Mouse (Mus musculus): ENCODE measurements around the gene Mecom.
"Not testable (repeated sequence)": the region's sequence is repeated elsewhere in the genome, so short reads cannot be mapped to it uniquely, and the experiment has no call there.

The Mecom gene

DNA sequence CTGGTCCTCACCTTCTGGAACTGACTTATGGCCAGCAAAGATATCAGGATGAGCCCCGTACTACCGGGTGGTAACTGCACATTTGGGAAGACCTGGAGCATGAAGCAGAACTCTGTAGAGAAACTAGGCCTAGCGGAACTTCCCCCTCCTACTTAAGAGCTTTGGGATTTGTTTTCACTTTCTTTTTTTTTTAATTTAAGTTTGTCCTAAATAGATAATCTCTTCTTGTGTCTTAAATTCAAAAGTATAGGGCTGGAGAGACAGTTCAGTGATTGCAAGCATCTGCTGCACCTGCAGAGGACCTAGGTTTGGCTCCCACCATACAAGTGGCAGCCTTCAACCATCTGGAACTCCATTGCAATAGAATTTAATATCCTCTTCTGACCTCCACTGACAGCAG, at the start of gene Mecom:
Gene Mecom, minus strand, starts transcription at position 101 of the 400 bp plus-strand sequence.
- no peak for DNase-seq (ENCODE audit: low spot score in 2 of 2)

GRCm38 (mm10) chr3:30597271-30597670, 49.5 kb upstream of the Mecom start:
- DNase-seq (ENCODE audit: low spot score in 2 of 2) = no peak

DNA sequence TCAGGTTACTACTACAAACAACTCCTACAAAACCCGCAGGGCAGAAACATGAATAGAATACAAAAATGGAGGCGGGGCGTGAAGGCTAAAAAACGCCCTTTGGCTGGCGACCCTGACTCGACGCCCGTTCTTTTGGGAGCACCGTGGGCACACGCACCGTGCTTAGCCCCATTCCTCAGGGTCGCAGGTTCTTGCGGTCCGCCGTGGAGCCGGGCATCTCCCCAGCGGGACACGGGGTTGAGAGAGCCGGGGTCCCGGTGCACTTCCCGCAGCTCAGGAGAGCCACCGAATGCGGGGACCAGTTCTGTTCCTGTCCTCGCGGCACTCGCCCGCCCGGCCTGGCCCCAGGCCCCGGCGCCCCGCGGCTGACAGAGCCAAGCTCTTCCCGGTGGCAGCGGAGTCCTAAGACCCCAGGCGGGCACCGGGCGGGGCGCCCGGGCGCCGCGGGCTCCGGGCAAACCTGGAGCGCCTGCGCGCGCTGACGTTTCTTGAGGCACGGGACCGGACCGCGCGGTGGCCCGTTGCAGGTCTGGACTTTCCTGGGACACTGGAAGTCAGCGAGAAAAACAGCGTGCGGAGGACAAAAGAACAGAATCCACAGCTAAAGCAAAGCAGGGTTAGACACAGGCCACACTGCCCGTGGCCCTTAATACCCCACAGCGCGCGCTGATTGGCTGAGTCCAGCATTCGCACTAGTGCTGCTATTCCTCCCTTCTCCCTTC, 47.5 kb upstream of the Mecom start:
- DNase-seq (ENCODE audit: low spot score in 2 of 2) = no peak

DNA sequence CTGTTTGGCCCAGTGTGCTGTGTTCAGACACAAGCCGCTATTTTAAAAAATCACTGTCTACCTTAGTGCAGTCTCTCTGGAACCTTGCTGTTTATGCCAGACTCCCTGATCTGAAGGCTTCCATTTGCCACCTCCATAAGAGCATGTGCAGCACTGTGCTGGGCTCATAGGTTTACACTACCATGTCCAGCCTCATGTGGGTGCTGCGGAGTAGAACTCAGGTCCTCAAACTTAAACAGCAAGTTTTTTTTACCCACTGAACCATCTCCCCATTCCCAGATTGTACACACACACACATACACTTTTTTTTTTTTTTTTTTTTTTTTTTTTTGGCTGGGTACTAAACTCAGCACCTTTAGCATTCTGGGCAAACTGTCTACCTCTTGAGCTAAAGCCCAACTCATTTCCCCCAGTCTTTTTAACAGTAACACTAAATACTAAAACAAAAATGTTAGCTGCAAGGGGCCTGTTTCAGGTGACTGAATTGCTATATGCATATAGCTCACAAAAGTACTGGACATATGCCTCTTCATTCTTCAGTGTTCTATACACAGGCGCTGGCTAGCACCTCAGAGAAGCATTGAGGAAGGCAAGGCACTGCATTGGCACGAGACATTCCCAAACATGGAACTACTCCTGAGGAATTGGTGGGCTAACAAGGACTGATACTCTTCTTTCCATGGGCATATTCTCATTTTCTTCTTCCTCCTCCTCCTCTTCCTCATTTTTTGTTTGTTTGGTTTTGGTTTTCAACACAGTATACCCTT, 46.1 kb upstream of the Mecom start:
- no peak for DNase-seq (ENCODE audit: low spot score in 2 of 2)

DNA sequence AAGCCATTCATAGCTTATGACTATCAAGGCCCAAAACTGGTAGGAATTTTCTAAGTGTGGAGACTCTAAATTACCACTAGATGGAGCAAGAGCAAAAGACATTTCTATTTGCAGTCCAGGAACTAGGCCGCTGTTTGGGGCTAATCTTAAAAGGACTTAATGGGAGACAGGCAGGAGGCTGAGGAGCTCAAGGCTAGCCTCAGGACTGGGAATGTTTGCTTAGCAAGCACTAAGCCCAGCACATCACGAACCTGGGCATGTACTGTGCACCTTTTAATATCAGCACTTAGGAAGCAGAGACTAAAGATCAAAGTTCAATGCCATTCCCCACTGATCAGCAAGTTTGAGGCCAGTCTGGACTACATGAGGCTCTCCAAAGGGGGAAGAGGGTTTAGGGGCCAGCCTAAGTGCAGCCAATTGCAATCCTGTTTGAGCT, 44.6 kb upstream of the Mecom start:
- DNase-seq (ENCODE audit: low spot score in 2 of 2) = no peak

GRCm38 (mm10) chr3:30588865-30589264, 41.1 kb upstream of the Mecom start:
- DNase-seq (ENCODE audit: low spot score in 2 of 2) = no peak

DNA sequence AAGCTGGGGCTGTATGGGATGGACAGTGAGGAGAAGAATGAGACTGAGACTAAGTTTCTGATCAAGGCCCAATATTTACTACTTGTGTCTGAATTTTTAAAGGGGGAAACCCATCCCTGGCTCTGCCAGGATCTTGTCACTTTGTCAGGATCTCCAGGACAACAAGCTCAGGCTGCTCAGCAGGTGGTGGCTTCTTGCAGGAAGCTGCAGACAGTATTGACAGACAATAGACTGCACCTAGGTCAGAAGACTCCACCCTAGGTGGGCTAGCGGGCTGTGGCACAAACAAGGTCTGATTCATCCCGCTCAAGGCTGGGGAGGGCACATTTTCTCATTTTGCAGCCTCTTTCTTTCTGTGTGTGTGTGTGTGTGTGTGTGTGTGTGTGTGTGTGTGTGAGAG, 25.7 kb upstream of the Mecom start:
- DNase-seq (ENCODE audit: low spot score in 2 of 2) = no peak

DNA sequence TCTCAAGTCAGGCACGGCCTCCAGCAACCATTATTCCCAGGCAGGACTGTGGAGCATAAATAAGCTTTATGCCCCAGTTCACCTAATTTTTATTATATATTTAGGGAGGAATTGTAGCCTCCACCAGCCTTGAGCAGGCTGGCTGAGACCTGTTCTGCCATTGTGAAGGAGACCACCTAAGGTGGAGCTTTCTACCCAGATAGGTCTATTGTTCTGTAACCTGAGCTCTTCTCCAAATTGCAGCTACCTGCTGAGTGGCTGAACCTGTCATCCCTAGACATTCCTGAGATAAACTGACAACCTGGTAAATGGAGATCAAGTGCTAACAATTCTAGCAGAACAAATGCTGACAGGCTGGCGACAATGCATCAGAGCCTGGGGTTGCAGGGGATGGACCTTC, 18.5 kb upstream of the Mecom start:
- DNase-seq (ENCODE audit: low spot score in 2 of 2) = not testable (repeated sequence)

GRCm38 (mm10) chr3:30560677-30561314, 13.0 kb upstream of the Mecom start:
- DNase-seq (ENCODE audit: low spot score in 2 of 2) = no peak

- DNase-seq (ENCODE audit: low spot score in 2 of 2) = no peak
These were observed 5.9 kb upstream of the Mecom start for GRCm38 (mm10) chr3:30553741-30554140.

DNA sequence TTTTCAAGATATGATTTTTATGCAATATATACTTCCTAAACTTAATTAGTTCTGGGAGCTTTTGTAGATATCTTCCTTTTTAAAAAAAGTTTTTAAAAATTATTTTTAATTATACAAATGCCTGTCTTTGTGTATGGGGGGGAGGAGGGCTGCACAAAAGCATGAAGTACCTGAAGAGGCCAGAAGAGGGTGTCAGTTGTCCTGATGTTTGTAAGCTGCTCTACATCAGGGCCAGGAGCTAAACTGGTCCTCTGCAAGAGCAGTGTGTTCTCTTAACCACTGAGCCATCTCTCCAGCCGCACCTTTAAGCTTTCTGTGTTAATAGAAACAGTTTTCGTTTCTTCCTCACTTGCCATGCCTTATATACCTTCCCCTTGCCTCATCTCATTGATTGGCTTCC, 2.4 kb upstream of the Mecom start:
- DNase-seq (ENCODE audit: low spot score in 2 of 2) = no peak

DNA sequence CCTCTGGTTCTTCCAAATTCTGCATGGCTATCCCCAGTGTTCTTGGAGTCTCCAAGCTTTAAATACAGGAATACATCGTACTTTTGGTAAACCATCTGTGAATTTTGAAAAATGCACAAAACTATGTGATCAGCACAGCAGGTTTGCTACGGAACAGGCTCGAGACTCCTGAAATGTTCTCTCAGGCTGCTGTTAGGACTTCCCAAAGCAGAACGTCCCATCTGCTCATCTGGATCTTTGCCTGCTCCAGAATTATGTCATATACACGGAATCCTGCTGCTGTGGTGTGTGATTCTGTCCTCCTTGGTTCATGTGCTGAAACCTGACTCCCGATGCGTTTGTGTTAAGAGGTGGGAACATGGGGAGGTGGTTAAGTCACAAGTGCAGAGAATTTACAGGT, 1.1 kb upstream of the Mecom start:
- DNase-seq (ENCODE audit: low spot score in 2 of 2) = no peak

DNA sequence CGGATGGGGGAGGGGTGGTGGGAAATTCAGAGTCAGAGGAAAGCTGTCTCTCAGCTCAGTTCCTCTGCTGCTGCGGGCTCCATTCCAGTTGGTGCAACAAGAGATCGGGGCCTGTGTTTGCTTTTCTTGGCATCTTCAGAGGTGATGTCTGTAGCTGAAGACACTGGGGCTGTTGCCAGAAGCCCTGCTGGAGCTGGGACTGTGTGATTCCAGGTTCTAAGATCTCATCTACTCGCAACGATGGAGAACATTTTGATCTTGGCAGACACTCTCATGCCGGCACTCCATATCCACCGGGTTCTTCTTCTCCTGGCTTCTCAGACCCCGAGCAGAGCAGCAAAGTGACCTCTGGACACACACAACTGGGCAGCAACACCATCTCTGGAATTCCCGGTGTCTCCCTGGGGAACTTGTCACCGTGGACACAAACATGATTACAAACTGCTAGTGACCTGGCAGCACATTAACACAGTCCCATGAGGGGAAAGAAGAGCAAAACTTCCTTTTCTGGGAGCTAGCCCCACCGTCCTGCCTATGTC, 908 bp downstream of the Mecom start:
- DNase-seq (ENCODE audit: low spot score in 2 of 2) = no peak

GRCm38 (mm10) chr3:30546366-30546765, 1.4 kb downstream of the Mecom start:
- DNase-seq (ENCODE audit: low spot score in 2 of 2) = no peak

GRCm38 (mm10) chr3:30545246-30545645, 2.6 kb downstream of the Mecom start:
- DNase-seq (ENCODE audit: low spot score in 2 of 2) = no peak

DNA sequence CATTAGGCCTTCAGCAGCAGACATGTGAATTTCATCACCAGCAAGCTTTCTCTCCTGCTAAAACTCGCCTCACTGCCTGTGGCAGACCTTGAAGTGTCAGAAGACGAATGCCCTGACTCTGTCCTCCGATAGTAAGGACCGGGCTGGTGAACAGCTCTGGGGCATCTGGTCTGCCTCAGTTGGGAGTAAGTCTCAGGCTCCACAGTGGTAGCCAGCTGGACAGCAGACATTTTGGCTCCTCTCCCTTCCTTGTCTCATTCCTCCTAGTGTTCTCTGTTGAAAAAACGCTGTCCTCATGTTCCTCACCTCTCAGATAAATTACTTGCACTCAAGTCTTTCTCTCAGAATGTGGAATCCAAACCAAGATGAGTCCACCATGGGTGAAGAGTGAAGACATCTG, 3.5 kb downstream of the Mecom start:
- DNase-seq (ENCODE audit: low spot score in 2 of 2) = no peak

DNA sequence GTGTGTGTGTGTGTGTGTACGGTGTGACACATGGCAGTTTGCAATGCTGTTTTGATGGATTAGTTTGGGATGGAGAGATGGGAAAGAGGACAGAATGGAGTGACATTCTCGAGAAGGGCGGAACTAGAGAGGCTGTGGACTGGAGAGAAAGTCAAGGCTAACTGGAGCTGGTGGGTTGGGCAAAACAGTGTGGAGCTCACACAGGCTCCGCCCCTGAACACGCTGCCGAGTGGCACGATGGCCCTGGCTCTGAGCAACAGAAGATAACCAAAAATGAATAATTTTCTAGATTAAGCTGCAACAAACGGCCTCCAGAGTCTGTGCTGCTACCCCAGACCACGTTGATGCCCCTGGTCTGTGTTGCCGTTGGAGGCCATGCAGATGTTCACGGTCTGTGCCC, 12.0 kb downstream of the Mecom start:
- DNase-seq (ENCODE audit: low spot score in 2 of 2) = no peak

DNA sequence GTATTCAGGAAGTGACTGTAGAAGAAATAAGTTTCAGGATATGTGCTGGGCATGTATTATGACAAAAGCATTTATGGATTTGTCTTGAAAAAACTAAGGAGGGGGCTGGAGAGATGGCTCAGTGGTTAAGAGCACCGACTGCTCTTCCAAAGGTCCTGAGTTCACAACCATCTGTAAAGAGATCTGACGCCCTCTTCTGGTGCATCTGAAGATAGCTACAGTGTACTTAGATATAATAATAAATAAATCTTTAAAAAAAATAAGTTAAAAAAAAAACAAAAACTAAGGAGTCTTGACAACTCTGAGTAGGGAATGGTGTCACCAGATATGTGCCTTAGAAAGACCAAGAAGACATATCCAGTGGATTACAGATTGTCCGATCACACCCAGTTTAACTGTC, 27.1 kb downstream of the Mecom start:
- DNase-seq (ENCODE audit: low spot score in 2 of 2) = not testable (repeated sequence)

DNA sequence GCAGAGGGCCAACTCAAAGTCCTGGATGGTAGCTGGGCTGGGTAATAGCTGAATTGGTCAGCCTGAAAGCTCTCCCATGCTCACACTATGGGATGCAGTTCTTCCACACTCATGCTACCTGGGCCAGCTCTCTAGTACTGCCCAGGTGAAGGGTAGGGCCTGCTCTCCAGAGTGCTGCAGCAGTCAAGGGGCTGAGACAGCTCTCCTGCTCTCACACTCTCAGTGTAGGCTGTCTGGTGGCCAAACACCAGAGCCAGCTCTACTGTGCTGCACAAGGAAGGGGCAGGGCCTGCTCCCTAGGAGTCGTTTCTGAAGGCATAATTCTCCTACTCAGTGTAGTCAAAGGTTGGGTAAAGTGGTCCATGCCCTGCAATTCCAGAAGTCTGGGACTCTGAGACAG, 28.4 kb downstream of the Mecom start:
- DNase-seq (ENCODE audit: low spot score in 2 of 2) = no peak

GRCm38 (mm10) chr3:30515795-30516170, 32.0 kb downstream of the Mecom start:
- no peak for DNase-seq (ENCODE audit: low spot score in 2 of 2)

DNA sequence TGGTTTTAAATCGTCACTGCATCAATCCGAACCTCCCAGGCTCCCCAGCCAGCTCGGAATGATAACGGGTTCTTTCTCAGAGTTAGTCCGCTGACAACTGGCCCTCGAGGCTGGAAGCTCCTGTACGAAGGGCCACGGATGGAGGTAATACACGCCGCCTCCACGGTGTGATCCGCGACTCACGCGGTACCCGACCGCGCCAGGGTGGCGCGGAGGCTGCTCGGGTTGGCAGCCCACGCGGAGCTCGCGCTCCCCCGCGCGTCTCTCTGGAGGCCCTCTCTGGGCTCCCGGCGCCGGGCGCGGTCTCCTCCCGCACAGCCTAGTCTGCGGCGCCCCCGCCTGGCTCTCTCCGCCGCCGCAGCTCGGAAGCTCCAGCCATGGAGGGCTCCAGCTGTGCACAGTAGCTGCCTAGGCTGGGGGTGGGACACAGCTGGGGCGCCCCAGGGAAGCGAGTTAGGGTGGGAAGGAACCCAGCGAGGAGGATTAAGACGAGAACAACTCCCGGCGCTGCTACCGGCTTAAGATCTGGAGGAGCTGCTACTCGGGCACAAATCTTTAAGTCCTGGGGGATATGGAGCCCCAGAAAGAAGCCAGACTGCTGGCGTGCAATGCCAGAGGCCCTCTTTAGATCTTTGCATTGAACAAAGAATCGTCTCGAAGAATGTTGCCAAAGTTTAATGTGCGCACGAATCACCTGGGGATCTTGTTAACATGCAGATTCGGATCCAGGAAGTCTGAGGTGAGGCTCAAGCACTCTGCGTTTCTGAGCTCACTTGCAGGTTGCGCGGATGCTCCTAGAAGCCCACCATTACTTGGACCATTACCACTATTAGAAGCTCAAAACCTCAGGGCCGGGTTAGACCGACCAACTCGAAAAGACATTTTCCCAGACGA, 32.7 kb downstream of the Mecom start:
- DNase-seq (ENCODE audit: low spot score in 2 of 2) = peak; percentile 20 to 64

Data from spleen, postnatal 4 days (tissue).